Mouse (Mus musculus) brain, embryonic 14.5 days (tissue): ENCODE measurements around the gene Ryk. TPM values are rescaled to one million over a fixed set of nuclear protein-coding genes. Genes with fewer than 3 reads are reported as not detected.

ENCODE experiments used
- DNase-seq: peaks from one replicate; pipeline ENCODE4 v3.0.0-alpha.2; 2011; ENCODE audit warnings: low read depth
- CTCF ChIP-seq: fragments of 200-500 bp; IDR thresholded peaks from 2 replicates; pipeline ENCODE4 v1.5.1; 2012; ENCODE audit warnings: inconsistent platforms, mild to moderate bottlenecking, moderate library complexity, borderline replicate concordance; ENCODE audit not compliant: insufficient read depth, insufficient read length; ENCODE audit errors: extremely low read depth
- POLR2A ChIP-seq: fragments of 200-500 bp; IDR thresholded peaks from 2 replicates; pipeline ENCODE4 v1.6.1; 2012; ENCODE audit warnings: mild to moderate bottlenecking, inconsistent platforms, borderline replicate concordance; ENCODE audit not compliant: poor library complexity, insufficient read depth, insufficient read length, severe bottlenecking; ENCODE audit errors: extremely low read depth
- polyA plus RNA-seq: library from polyadenylated mRNA; depleted of rRNA; stranded (reverse); fragments of >200 nt; gene quantifications from 2 replicates; pipeline ENCODE4 v1.2.3, GENCODE M21; 2012

Gene Ryk
- polyA plus RNA-seq, 1 experiment: 53.0 TPM

GRCm38 (mm10) chr9:102836279-102836678 is 1.6 kb downstream of the Ryk start:
- no peak for TF ChIP-seq CTCF
- no peak for TF ChIP-seq POLR2A
- no peak for DNase-seq

GRCm38 (mm10) chr9:102840792-102841778 is 6.4 kb downstream of the Ryk start:
- DNase-seq: peak; percentile 37

GRCm38 (mm10) chr9:102841832-102842231 is 7.1 kb downstream of the Ryk start:
- TF ChIP-seq CTCF (no peak), POLR2A (no peak)
- DNase-seq: no peak

More at GRCm38 (mm10) chr9:102840792-102841778, 6.4 kb downstream of the Ryk start:
- TF ChIP-seq POLR2A: no peak
- no peak for TF ChIP-seq CTCF

- peak; percentile 61 for DNase-seq
- no peak for TF ChIP-seq CTCF
- no peak for TF ChIP-seq POLR2A
Observed at GRCm38 (mm10) chr9:102842498-102842897, 7.8 kb downstream of the Ryk start.

GRCm38 (mm10) chr9:102843577-102843976 is 8.9 kb downstream of the Ryk start:
- no peak for TF ChIP-seq CTCF
- TF ChIP-seq POLR2A: no peak
- no peak for DNase-seq

GRCm38 (mm10) chr9:102845851-102846250 is 11.1 kb downstream of the Ryk start:
- DNase-seq: no peak
- TF ChIP-seq POLR2A (no peak), CTCF (no peak)

GRCm38 (mm10) chr9:102846348-102846747 is 11.6 kb downstream of the Ryk start:
- DNase-seq: peak; percentile 52
- TF ChIP-seq CTCF (no peak), POLR2A (no peak)

GRCm38 (mm10) chr9:102852076-102853022 is 17.6 kb downstream of the Ryk start:
- no peak for DNase-seq
- TF ChIP-seq CTCF (no peak), POLR2A (no peak)

- DNase-seq: no peak
- TF ChIP-seq POLR2A (no peak), CTCF (no peak)
Observed at GRCm38 (mm10) chr9:102857856-102858255, 23.1 kb downstream of the Ryk start.

GRCm38 (mm10) chr9:102858283-102858682 is 23.6 kb downstream of the Ryk start:
- no peak for DNase-seq
- TF ChIP-seq CTCF: no peak
- TF ChIP-seq POLR2A: no peak

- DNase-seq: no peak
- no peak for TF ChIP-seq CTCF
- TF ChIP-seq POLR2A: no peak
Observed at GRCm38 (mm10) chr9:102859399-102859798, 24.7 kb downstream of the Ryk start.

GRCm38 (mm10) chr9:102859963-102860362 is 25.2 kb downstream of the Ryk start:
- no peak for DNase-seq
- TF ChIP-seq CTCF (no peak), POLR2A (no peak)
